Mouse (Mus musculus): ENCODE measurements around the gene Fig4. TPM values are rescaled to one million over a fixed set of nuclear protein-coding genes. Genes with fewer than 3 reads are reported as not detected.

The Fig4 gene
- polyA plus RNA-seq, 1 experiment from 2014 or later = 10.1 TPM

- Histone ChIP-seq H3K9ac (ENCODE audit: low read length) (no peak overlapping the region), H3K36me3 (ENCODE audit: control insufficient read depth, insufficient read depth, low read length) (no peaks in the 10 kb centered on the region), H3K9me3 (ENCODE audit: control insufficient read depth, low read length) (no peaks in the 10 kb centered on the region), H3K27ac (replicated peaks) (no peak overlapping the region), H3K4me3 (ENCODE audit: low read depth, low read length) (no peak overlapping the region), H3K4me1 (replicated peaks; ENCODE audit: control insufficient read depth, insufficient read depth) (no peaks in the 10 kb centered on the region), H3K4me2 (replicated peaks; ENCODE audit: low read depth) (no peak overlapping the region), H3K27me3 (ENCODE audit: control insufficient read depth, insufficient read depth, low read length) (no peaks in the 10 kb centered on the region)
- DNase-seq (ENCODE audit: low spot score) = no peak
- TF ChIP-seq EP300 (optimal IDR thresholded peaks at IDR 0.05) = no peak
- no peak for TF ChIP-seq CTCF (IDR thresholded peaks at IDR 0.05; ENCODE audit: low read depth)
- ATAC-seq (ENCODE audit: low FRiP score, low TSS enrichment) = no peak
- 75% methylated on average over 4 of the region's 4 CpGs for WGBS
These were observed 81.9 kb downstream of the Fig4 start for GRCm38 (mm10) chr10:41221204-41221603.

- ATAC-seq (ENCODE audit: low FRiP score, low TSS enrichment) (no peak), DNase-seq (ENCODE audit: low spot score) (no peak)
- H3K9ac ChIP-seq (ENCODE audit: low read length) = no peak overlapping the region
- 90% methylated on average over 10 of the region's 10 CpGs for WGBS
- TF ChIP-seq EP300 (optimal IDR thresholded peaks at IDR 0.05) (no peak), CTCF (IDR thresholded peaks at IDR 0.05; ENCODE audit: low read depth) (no peak)
- no peak overlapping the region for H3K4me3 ChIP-seq (ENCODE audit: low read depth, low read length)
- no peaks in the 10 kb centered on the region for H3K27me3 ChIP-seq (ENCODE audit: control insufficient read depth, insufficient read depth, low read length)
- H3K4me1 ChIP-seq (replicated peaks; ENCODE audit: control insufficient read depth, insufficient read depth) = no peaks in the 10 kb centered on the region
- no peak overlapping the region for H3K4me2 ChIP-seq (replicated peaks; ENCODE audit: low read depth)
- no peaks in the 10 kb centered on the region for H3K9me3 ChIP-seq (ENCODE audit: control insufficient read depth, low read length)
- no peaks in the 10 kb centered on the region for H3K36me3 ChIP-seq (ENCODE audit: control insufficient read depth, insufficient read depth, low read length)
- no peak overlapping the region for H3K27ac ChIP-seq (replicated peaks)
These were observed 84.2 kb downstream of the Fig4 start for GRCm38 (mm10) chr10:41218897-41219296.

GRCm38 (mm10) chr10:41214083-41214482 lies 89.0 kb downstream of the Fig4 start:
- no peak overlapping the region for H3K4me2 ChIP-seq (replicated peaks; ENCODE audit: low read depth)
- TF ChIP-seq CTCF (IDR thresholded peaks at IDR 0.05; ENCODE audit: low read depth) = no peak
- no peak for TF ChIP-seq EP300 (optimal IDR thresholded peaks at IDR 0.05)
- no peaks in the 10 kb centered on the region for H3K9me3 ChIP-seq (ENCODE audit: control insufficient read depth, low read length)
- H3K9ac ChIP-seq (ENCODE audit: low read length) = no peak overlapping the region
- no peak overlapping the region for H3K4me3 ChIP-seq (ENCODE audit: low read depth, low read length)
- no peaks in the 10 kb centered on the region for H3K36me3 ChIP-seq (ENCODE audit: control insufficient read depth, insufficient read depth, low read length)
- H3K27ac ChIP-seq (replicated peaks) = no peak overlapping the region
- no peaks in the 10 kb centered on the region for H3K27me3 ChIP-seq (ENCODE audit: control insufficient read depth, insufficient read depth, low read length)
- WGBS = 81% methylated on average over 3 of the region's 3 CpGs
- H3K4me1 ChIP-seq (replicated peaks; ENCODE audit: control insufficient read depth, insufficient read depth) = no peaks in the 10 kb centered on the region
- DNase-seq (ENCODE audit: low spot score) = no peak
- no peak for ATAC-seq (ENCODE audit: low FRiP score, low TSS enrichment)

- no peak overlapping the region for H3K4me3 ChIP-seq (ENCODE audit: low read depth, low read length)
- H3K9me3 ChIP-seq (ENCODE audit: control insufficient read depth, low read length) = no peaks in the 10 kb centered on the region
- no peak overlapping the region for H3K27ac ChIP-seq (replicated peaks)
- H3K36me3 ChIP-seq (ENCODE audit: control insufficient read depth, insufficient read depth, low read length) = no peaks in the 10 kb centered on the region
- no peak overlapping the region for H3K9ac ChIP-seq (ENCODE audit: low read length)
- DNase-seq (ENCODE audit: low spot score) = no peak
- no peaks in the 10 kb centered on the region for H3K27me3 ChIP-seq (ENCODE audit: control insufficient read depth, insufficient read depth, low read length)
- TF ChIP-seq EP300 (optimal IDR thresholded peaks at IDR 0.05) = no peak
- no peak for TF ChIP-seq CTCF (IDR thresholded peaks at IDR 0.05; ENCODE audit: low read depth)
- no peak for ATAC-seq (ENCODE audit: low FRiP score, low TSS enrichment)
- WGBS = 56% methylated on average over 4 of the region's 4 CpGs
- no peak overlapping the region for H3K4me2 ChIP-seq (replicated peaks; ENCODE audit: low read depth)
- no peaks in the 10 kb centered on the region for H3K4me1 ChIP-seq (replicated peaks; ENCODE audit: control insufficient read depth, insufficient read depth)
These were observed 93.5 kb downstream of the Fig4 start for GRCm38 (mm10) chr10:41209538-41209937.

- H3K36me3 ChIP-seq (ENCODE audit: control insufficient read depth, insufficient read depth, low read length) = no peaks in the 10 kb centered on the region
- H3K27ac ChIP-seq (replicated peaks) = no peak overlapping the region
- no peaks in the 10 kb centered on the region for H3K9me3 ChIP-seq (ENCODE audit: control insufficient read depth, low read length)
- H3K4me3 ChIP-seq (ENCODE audit: low read depth, low read length) = no peak overlapping the region
- DNase-seq (ENCODE audit: low spot score) = no peak
- 62% methylated on average over 6 of the region's 6 CpGs for WGBS
- ATAC-seq (ENCODE audit: low FRiP score, low TSS enrichment) = no peak
- no peak for TF ChIP-seq EP300 (optimal IDR thresholded peaks at IDR 0.05)
- TF ChIP-seq CTCF (IDR thresholded peaks at IDR 0.05; ENCODE audit: low read depth) = no peak
- no peak overlapping the region for H3K9ac ChIP-seq (ENCODE audit: low read length)
- no peak overlapping the region for H3K4me2 ChIP-seq (replicated peaks; ENCODE audit: low read depth)
- no peaks in the 10 kb centered on the region for H3K4me1 ChIP-seq (replicated peaks; ENCODE audit: control insufficient read depth, insufficient read depth)
- H3K27me3 ChIP-seq (ENCODE audit: control insufficient read depth, insufficient read depth, low read length) = no peaks in the 10 kb centered on the region
These were observed 94.1 kb downstream of the Fig4 start for GRCm38 (mm10) chr10:41208860-41209377.

- no peak for TF ChIP-seq CTCF (IDR thresholded peaks at IDR 0.05; ENCODE audit: low read depth)
- no peak for TF ChIP-seq EP300 (optimal IDR thresholded peaks at IDR 0.05)
- Histone ChIP-seq H3K36me3 (ENCODE audit: control insufficient read depth, insufficient read depth, low read length) (no peaks in the 10 kb centered on the region), H3K27ac (replicated peaks) (no peak overlapping the region), H3K9me3 (ENCODE audit: control insufficient read depth, low read length) (no peaks in the 10 kb centered on the region), H3K27me3 (ENCODE audit: control insufficient read depth, insufficient read depth, low read length) (no peaks in the 10 kb centered on the region), H3K4me1 (replicated peaks; ENCODE audit: control insufficient read depth, insufficient read depth) (no peaks in the 10 kb centered on the region), H3K4me3 (ENCODE audit: low read depth, low read length) (no peak overlapping the region), H3K9ac (ENCODE audit: low read length) (no peak overlapping the region), H3K4me2 (replicated peaks; ENCODE audit: low read depth) (no peak overlapping the region)
- 47% methylated on average over 2 of the region's 2 CpGs for WGBS
- peak; percentile 11 for DNase-seq (ENCODE audit: low spot score)
- ATAC-seq (ENCODE audit: low FRiP score, low TSS enrichment) = no peak
These were observed 97.4 kb downstream of the Fig4 start for GRCm38 (mm10) chr10:41205647-41206046.

All from stomach, postnatal 0 days (tissue).